Mouse (Mus musculus) cerebellum, adult 8-10 months (tissue): Measurements from ENCODE around the gene Fabp6.

ENCODE experiments used
- DNase-seq: peaks from one replicate; pipeline ENCODE4 v3.0.0; 2022

The Fabp6 gene

GRCm38 (mm10) chr11:43589530-43590072 is 11.7 kb downstream of the Fabp6 start:
- DNase-seq: no peak

- DNase-seq: peak; percentile 83
Observed at GRCm38 (mm10) chr11:43586324-43587090, 14.8 kb downstream of the Fabp6 start, which contains the start of gene 4933415A04Rik. 4933415A04Rik (plus strand) TSS chr11:43587040.

GRCm38 (mm10) chr11:43585211-43586005 is 15.9 kb downstream of the Fabp6 start:
- no peak for DNase-seq

GRCm38 (mm10) chr11:43577713-43578478 is 23.4 kb downstream of the Fabp6 start:
- no peak for DNase-seq

- no peak for DNase-seq
Observed at GRCm38 (mm10) chr11:43575376-43576151, 25.8 kb downstream of the Fabp6 start.

- DNase-seq: no peak
Observed at GRCm38 (mm10) chr11:43575061-43575375, 26.3 kb downstream of the Fabp6 start.

- peak; percentile 90 for DNase-seq
Observed at GRCm38 (mm10) chr11:43569595-43569994, 31.7 kb downstream of the Fabp6 start.

GRCm38 (mm10) chr11:43569188-43569587 is 32.2 kb downstream of the Fabp6 start:
- DNase-seq: no peak

GRCm38 (mm10) chr11:43568263-43568662 is 33.1 kb downstream of the Fabp6 start:
- DNase-seq: no peak

- no peak for DNase-seq
Observed at GRCm38 (mm10) chr11:43566696-43567095, 34.6 kb downstream of the Fabp6 start.

- DNase-seq: no peak
Observed at GRCm38 (mm10) chr11:43565852-43566251, 35.5 kb downstream of the Fabp6 start.

GRCm38 (mm10) chr11:43565414-43565813 is 35.9 kb downstream of the Fabp6 start:
- no peak for DNase-seq

GRCm38 (mm10) chr11:43563654-43564244 is 37.6 kb downstream of the Fabp6 start:
- DNase-seq: no peak

GRCm38 (mm10) chr11:43559515-43560292 is 41.6 kb downstream of the Fabp6 start:
- DNase-seq: no peak

- no peak for DNase-seq
Observed at GRCm38 (mm10) chr11:43556538-43556937, 44.8 kb downstream of the Fabp6 start.

GRCm38 (mm10) chr11:43552675-43553074 is 48.7 kb downstream of the Fabp6 start:
- no peak for DNase-seq

GRCm38 (mm10) chr11:43551756-43552155 is 49.6 kb downstream of the Fabp6 start:
- DNase-seq: no peak

- peak; percentile 34 for DNase-seq
Observed at GRCm38 (mm10) chr11:43549701-43550100, 51.6 kb downstream of the Fabp6 start.

GRCm38 (mm10) chr11:43548657-43549435 is 52.5 kb downstream of the Fabp6 start:
- DNase-seq: no peak

GRCm38 (mm10) chr11:43548148-43548547 is 53.2 kb downstream of the Fabp6 start:
- DNase-seq: peak; percentile 79
